Mouse (Mus musculus): ENCODE measurements around the gene Gnb2. TPM values are rescaled to one million over a fixed set of nuclear protein-coding genes. Genes with fewer than 3 reads are reported as not detected.

The Gnb2 gene
- polyA plus RNA-seq, 1 experiment from 2014 or later = 386 TPM

DNA sequence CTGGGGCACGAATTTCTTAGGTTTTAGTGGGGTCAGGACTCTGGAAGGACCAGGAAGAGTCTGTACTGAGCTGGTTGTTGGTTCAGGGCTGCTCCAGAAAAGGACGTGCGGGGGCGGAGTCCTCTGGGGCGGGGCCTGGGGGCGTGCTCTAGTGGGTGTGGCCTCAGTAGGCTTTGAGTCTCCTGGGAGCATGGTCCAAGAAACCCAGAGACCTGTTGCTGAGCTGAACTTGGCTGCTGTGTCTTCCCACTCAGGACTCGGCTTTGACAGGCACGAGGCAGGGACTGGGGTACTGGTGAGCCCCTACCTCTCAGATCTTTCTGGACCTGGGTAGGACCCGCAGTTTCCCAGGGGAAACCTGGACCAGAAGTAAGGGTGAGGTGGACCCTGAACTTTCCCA, 36.4 kb upstream of the Gnb2 start, which contains the start of gene Tfr2:
Gene Tfr2 (plus strand): TSS at position 176 of the 400 bp plus-strand sequence.
- TF ChIP-seq CTCF (IDR thresholded peaks at IDR 0.05; ENCODE audit: low read depth) = no peak
- H3K27ac ChIP-seq (ENCODE audit: low read depth, low read length) = no peak within 1 kb of the TSS
- H3K4me1 ChIP-seq (replicated peaks; ENCODE audit: control insufficient read depth, insufficient read depth, low read length) = no peaks in the 10 kb centered on the region
- H3K27me3 ChIP-seq (replicated peaks; ENCODE audit: control insufficient read depth, insufficient read depth, low read length) = peaks cover 4% of the 10 kb centered on the region
- WGBS = 19% methylated on average over 9 of the region's 9 CpGs
- no peak within 1 kb of the TSS for H3K9ac ChIP-seq (ENCODE audit: low read depth, low read length)
- no peak within 1 kb of the TSS for H3K4me3 ChIP-seq (ENCODE audit: low read depth, low read length)
- ATAC-seq = peak; percentile 80
- no peaks in the 10 kb centered on the region for H3K36me3 ChIP-seq (ENCODE audit: control insufficient read depth, insufficient read depth)
- H3K9me3 ChIP-seq (ENCODE audit: control insufficient read depth) = no peaks in the 10 kb centered on the region
- H3K4me2 ChIP-seq (replicated peaks; ENCODE audit: low read depth) = 0 out of 2 replicates have a peak within 1 kb of the TSS, but pooled peaks have one; percentile 24

GRCm38 (mm10) chr5:137569031-137569430, 35.7 kb upstream of the Gnb2 start:
- no peak for ATAC-seq
- no peak for TF ChIP-seq CTCF (IDR thresholded peaks at IDR 0.05; ENCODE audit: low read depth)
- no peak overlapping the region for H3K4me2 ChIP-seq (replicated peaks; ENCODE audit: low read depth)
- H3K4me3 ChIP-seq (ENCODE audit: low read depth, low read length) = no peak overlapping the region
- H3K9me3 ChIP-seq (ENCODE audit: control insufficient read depth) = no peaks in the 10 kb centered on the region
- no peaks in the 10 kb centered on the region for H3K4me1 ChIP-seq (replicated peaks; ENCODE audit: control insufficient read depth, insufficient read depth, low read length)
- no peaks in the 10 kb centered on the region for H3K36me3 ChIP-seq (ENCODE audit: control insufficient read depth, insufficient read depth)
- no peaks in the 10 kb centered on the region for H3K27me3 ChIP-seq (replicated peaks; ENCODE audit: control insufficient read depth, insufficient read depth, low read length)
- 74% methylated on average over 12 of the region's 12 CpGs for WGBS
- no peak overlapping the region for H3K27ac ChIP-seq (ENCODE audit: low read depth, low read length)
- H3K9ac ChIP-seq (ENCODE audit: low read depth, low read length) = no peak overlapping the region

DNA sequence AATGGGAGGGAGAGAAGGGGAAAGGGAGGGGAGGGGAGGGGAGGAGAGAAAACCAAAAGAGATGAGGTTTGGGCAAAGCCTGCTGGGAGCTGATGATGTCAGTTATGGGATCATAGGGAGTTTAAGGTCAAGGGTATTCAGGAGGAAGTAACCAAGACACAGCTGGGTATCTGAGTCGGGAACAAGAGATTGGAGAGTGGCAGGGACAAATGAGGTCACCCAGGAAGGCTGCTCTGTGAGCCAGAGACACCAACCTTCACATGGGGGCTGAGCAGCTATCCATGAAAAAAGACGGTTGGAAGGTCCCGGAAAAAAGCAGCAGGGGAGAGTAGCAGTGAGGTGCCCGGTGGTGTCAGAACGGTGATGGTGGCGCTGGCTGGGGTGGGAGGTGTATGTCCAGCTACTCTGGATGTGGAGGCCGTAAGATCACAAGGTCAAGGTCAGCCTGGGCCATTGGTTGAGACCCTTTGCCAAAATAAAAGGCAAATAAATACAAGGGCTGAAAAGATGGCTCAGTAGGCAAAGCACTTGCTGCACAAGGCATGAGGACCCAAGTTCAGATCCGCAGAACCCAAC, 35.0 kb upstream of the Gnb2 start:
- H3K27me3 ChIP-seq (replicated peaks; ENCODE audit: control insufficient read depth, insufficient read depth, low read length) = no peaks in the 10 kb centered on the region
- no peak overlapping the region for H3K27ac ChIP-seq (ENCODE audit: low read depth, low read length)
- 83% methylated on average over 8 of the region's 8 CpGs for WGBS
- H3K9me3 ChIP-seq (ENCODE audit: control insufficient read depth) = no peaks in the 10 kb centered on the region
- no peaks in the 10 kb centered on the region for H3K4me1 ChIP-seq (replicated peaks; ENCODE audit: control insufficient read depth, insufficient read depth, low read length)
- H3K36me3 ChIP-seq (ENCODE audit: control insufficient read depth, insufficient read depth) = no peaks in the 10 kb centered on the region
- H3K4me2 ChIP-seq (replicated peaks; ENCODE audit: low read depth) = no peak overlapping the region
- no peak for ATAC-seq
- no peak for TF ChIP-seq CTCF (IDR thresholded peaks at IDR 0.05; ENCODE audit: low read depth)
- no peak overlapping the region for H3K4me3 ChIP-seq (ENCODE audit: low read depth, low read length)
- H3K9ac ChIP-seq (ENCODE audit: low read depth, low read length) = no peak overlapping the region

GRCm38 (mm10) chr5:137566416-137566815, 33.1 kb upstream of the Gnb2 start:
- no peak overlapping the region for H3K4me3 ChIP-seq (ENCODE audit: low read depth, low read length)
- H3K9ac ChIP-seq (ENCODE audit: low read depth, low read length) = no peak overlapping the region
- H3K36me3 ChIP-seq (ENCODE audit: control insufficient read depth, insufficient read depth) = no peaks in the 10 kb centered on the region
- H3K4me2 ChIP-seq (replicated peaks; ENCODE audit: low read depth) = no peak overlapping the region
- no peak overlapping the region for H3K27ac ChIP-seq (ENCODE audit: low read depth, low read length)
- no peaks in the 10 kb centered on the region for H3K9me3 ChIP-seq (ENCODE audit: control insufficient read depth)
- no peaks in the 10 kb centered on the region for H3K27me3 ChIP-seq (replicated peaks; ENCODE audit: control insufficient read depth, insufficient read depth, low read length)
- TF ChIP-seq CTCF (IDR thresholded peaks at IDR 0.05; ENCODE audit: low read depth) = no peak
- 90% methylated on average over 5 of the region's 5 CpGs for WGBS
- no peak for ATAC-seq
- H3K4me1 ChIP-seq (replicated peaks; ENCODE audit: control insufficient read depth, insufficient read depth, low read length) = no peaks in the 10 kb centered on the region

DNA sequence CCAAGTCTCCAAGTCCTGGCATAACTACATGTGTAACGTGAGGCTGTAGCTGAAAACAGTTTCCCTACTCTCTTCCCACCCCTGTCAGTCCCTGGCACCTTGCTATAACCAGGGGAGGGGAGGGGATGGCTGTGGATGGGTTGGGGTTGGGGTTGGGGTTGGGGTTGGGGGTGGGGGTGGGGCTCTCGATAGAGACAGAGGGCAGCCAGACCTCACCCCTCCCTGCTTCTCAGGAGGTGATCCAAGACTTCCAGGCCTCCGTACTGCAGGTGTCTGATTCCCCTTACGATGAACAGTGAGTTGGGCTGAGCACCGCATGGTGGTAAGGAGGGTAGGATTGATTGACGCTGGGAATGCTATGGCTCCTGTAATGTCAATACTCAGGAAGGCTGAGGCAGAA, 32.4 kb upstream of the Gnb2 start:
- Histone ChIP-seq H3K36me3 (ENCODE audit: control insufficient read depth, insufficient read depth) (no peaks in the 10 kb centered on the region), H3K9ac (ENCODE audit: low read depth, low read length) (no peak overlapping the region), H3K4me1 (replicated peaks; ENCODE audit: control insufficient read depth, insufficient read depth, low read length) (no peaks in the 10 kb centered on the region), H3K27me3 (replicated peaks; ENCODE audit: control insufficient read depth, insufficient read depth, low read length) (no peaks in the 10 kb centered on the region), H3K4me2 (replicated peaks; ENCODE audit: low read depth) (no peak overlapping the region), H3K9me3 (ENCODE audit: control insufficient read depth) (no peaks in the 10 kb centered on the region), H3K27ac (ENCODE audit: low read depth, low read length) (no peak overlapping the region), H3K4me3 (ENCODE audit: low read depth, low read length) (no peak overlapping the region)
- TF ChIP-seq CTCF (IDR thresholded peaks at IDR 0.05; ENCODE audit: low read depth) = no peak
- ATAC-seq = no peak
- 64% methylated on average over 6 of the region's 6 CpGs for WGBS

DNA sequence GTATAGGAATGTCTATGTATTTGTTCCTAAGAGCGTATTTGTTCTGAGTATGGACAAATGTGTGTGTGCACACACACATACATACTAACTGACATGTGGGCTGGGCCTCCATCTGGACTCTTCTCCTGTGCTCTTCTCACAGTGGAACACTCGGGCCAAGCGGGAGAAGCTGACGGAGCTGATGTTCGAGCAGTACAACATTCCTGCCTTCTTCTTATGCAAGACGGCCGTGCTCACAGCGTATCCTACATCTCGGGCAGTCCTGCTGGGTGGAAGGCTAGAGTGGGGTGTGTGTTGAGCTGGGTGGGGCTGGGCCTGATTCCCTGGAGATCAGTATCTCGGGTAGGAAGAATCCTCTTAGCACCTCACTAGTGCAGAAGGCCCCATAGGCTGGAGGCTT, 29.7 kb upstream of the Gnb2 start:
- no peak overlapping the region for H3K27ac ChIP-seq (ENCODE audit: low read depth, low read length)
- no peak overlapping the region for H3K9ac ChIP-seq (ENCODE audit: low read depth, low read length)
- H3K36me3 ChIP-seq (ENCODE audit: control insufficient read depth, insufficient read depth) = no peaks in the 10 kb centered on the region
- 67% methylated on average over 10 of the region's 10 CpGs for WGBS
- no peak overlapping the region for H3K4me3 ChIP-seq (ENCODE audit: low read depth, low read length)
- no peaks in the 10 kb centered on the region for H3K27me3 ChIP-seq (replicated peaks; ENCODE audit: control insufficient read depth, insufficient read depth, low read length)
- no peak overlapping the region for H3K4me2 ChIP-seq (replicated peaks; ENCODE audit: low read depth)
- ATAC-seq = no peak
- H3K4me1 ChIP-seq (replicated peaks; ENCODE audit: control insufficient read depth, insufficient read depth, low read length) = no peaks in the 10 kb centered on the region
- H3K9me3 ChIP-seq (ENCODE audit: control insufficient read depth) = no peaks in the 10 kb centered on the region
- no peak for TF ChIP-seq CTCF (IDR thresholded peaks at IDR 0.05; ENCODE audit: low read depth)

- Histone ChIP-seq H3K27me3 (replicated peaks; ENCODE audit: control insufficient read depth, insufficient read depth, low read length) (no peaks in the 10 kb centered on the region), H3K9ac (ENCODE audit: low read depth, low read length) (no peak overlapping the region), H3K36me3 (ENCODE audit: control insufficient read depth, insufficient read depth) (no peaks in the 10 kb centered on the region), H3K4me3 (ENCODE audit: low read depth, low read length) (no peak overlapping the region), H3K4me2 (replicated peaks; ENCODE audit: low read depth) (no peak overlapping the region), H3K4me1 (replicated peaks; ENCODE audit: control insufficient read depth, insufficient read depth, low read length) (no peaks in the 10 kb centered on the region), H3K27ac (ENCODE audit: low read depth, low read length) (no peak overlapping the region), H3K9me3 (ENCODE audit: control insufficient read depth) (no peaks in the 10 kb centered on the region)
- ATAC-seq = no peak
- no peak for TF ChIP-seq CTCF (IDR thresholded peaks at IDR 0.05; ENCODE audit: low read depth)
- 66% methylated on average over 6 of the region's 6 CpGs for whole genome bisulfite sequencing
Observed at GRCm38 (mm10) chr5:137561556-137561955, 28.2 kb upstream of the Gnb2 start.
